Mouse (Mus musculus) testis, adult 2 months (tissue): ENCODE data around the gene Rtl10. TPM values are rescaled to one million over a fixed set of nuclear protein-coding genes. Genes with fewer than 3 reads are reported as not detected.
"Not testable (repeated sequence)": the region's sequence is repeated elsewhere in the genome, so short reads cannot be mapped to it uniquely, and the experiment has no call there.

Experiments
- H3K27ac ChIP-seq: fragments of 200-500 bp; 2 replicates; pipeline ENCODE4 v1.5.1; 2012; ENCODE audit warnings: low read depth, low read length; ENCODE audit not compliant: control insufficient read depth, insufficient read depth
- H3K27me3 ChIP-seq: fragments of 200-500 bp; 2 replicates; pipeline ENCODE4 v1.6.1; 2012; ENCODE audit warnings: mild to moderate bottlenecking, low read length, moderate library complexity; ENCODE audit not compliant: control insufficient read depth, insufficient read depth
- H3K36me3 ChIP-seq: fragments of 200-500 bp; 2 replicates; pipeline ENCODE4 v1.6.1; 2012; ENCODE audit warnings: mild to moderate bottlenecking, low read length; ENCODE audit not compliant: control insufficient read depth, insufficient read depth
- H3K4me1 ChIP-seq: fragments of 200-500 bp; 2 replicates; pipeline ENCODE4 v1.6.1; 2012; ENCODE audit warnings: low read length; ENCODE audit not compliant: control insufficient read depth, insufficient read depth
- H3K4me3 ChIP-seq: fragments of 200-500 bp; 2 replicates; pipeline ENCODE4 v1.5.1; 2012; ENCODE audit warnings: low read depth, mild to moderate bottlenecking, low read length, moderate library complexity, mixed read lengths; ENCODE audit not compliant: control insufficient read depth
- CTCF ChIP-seq: fragments of 200-500 bp; IDR thresholded peaks from 2 replicates; pipeline ENCODE4 v1.5.1; 2012; ENCODE audit warnings: low read depth, mild to moderate bottlenecking, inconsistent platforms, low read length, moderate library complexity; ENCODE audit not compliant: control insufficient read depth, insufficient read depth, insufficient replicate concordance
- POLR2A ChIP-seq: fragments of 200-500 bp; IDR thresholded peaks from 2 replicates; pipeline ENCODE4 v1.6.1; 2012; ENCODE audit warnings: low read depth, mild to moderate bottlenecking, inconsistent platforms, low read length, moderate library complexity; ENCODE audit not compliant: control insufficient read depth
- polyA plus RNA-seq: library from polyadenylated mRNA; depleted of rRNA; stranded (reverse); fragments of >200 nt; gene quantifications from 2 replicates; pipeline ENCODE4 v1.2.3, GENCODE M21; 2012; rRNA removed

Rtl10 gene
- polyA plus RNA-seq, 1 experiment: 7.0 TPM

DNA sequence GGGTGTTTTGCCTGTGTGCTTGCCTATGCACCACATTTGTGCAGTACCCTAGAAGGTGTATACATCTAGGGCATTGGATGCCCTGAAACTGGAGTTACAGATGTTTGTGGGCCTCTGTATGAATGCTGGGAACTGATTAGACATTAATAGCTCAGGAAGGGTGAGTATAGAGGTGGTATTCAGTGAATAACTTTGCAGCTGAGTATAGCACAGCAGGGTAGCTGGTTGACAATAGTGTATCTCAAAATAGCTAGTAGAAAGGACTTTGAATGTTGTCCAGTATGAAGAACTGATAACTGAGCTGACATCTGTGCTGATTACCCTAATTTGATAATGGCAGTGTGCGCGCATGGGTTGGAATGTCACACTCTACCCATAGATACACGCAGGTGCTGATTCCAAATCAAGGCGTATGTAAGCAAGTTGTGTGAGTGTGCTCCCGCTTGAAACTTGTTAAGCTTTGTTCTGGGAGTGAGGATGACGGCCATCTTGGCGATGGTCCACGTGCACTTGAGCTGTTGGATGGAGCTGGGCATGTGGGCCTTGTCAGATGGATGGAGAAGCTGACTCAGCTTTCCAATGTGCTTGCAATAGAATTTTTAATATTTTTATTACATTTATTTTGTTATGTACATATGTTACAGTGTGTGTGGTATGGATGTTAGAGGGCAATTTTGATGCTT, 25.0 kb downstream of the Rtl10 start:
- TF ChIP-seq CTCF (no peak), POLR2A (no peak)

GRCm38 (mm10) chr16:18528656-18529055, 30.0 kb downstream of the Rtl10 start:
- Histone ChIP-seq H3K27me3 (no peaks in the 10 kb centered on the region), H3K4me3 (no peak overlapping the region), H3K4me1 (no peaks in the 10 kb centered on the region), H3K27ac (no peak overlapping the region), H3K36me3 (no peaks in the 10 kb centered on the region)
- TF ChIP-seq POLR2A (no peak), CTCF (no peak)

More for the DNA sequence above, 25.0 kb downstream of the Rtl10 start:
- H3K4me3 ChIP-seq: no peak overlapping the region
- H3K27me3 ChIP-seq: no peaks in the 10 kb centered on the region
- no peak overlapping the region for H3K27ac ChIP-seq
- no peaks in the 10 kb centered on the region for H3K36me3 ChIP-seq
- H3K4me1 ChIP-seq: no peaks in the 10 kb centered on the region

GRCm38 (mm10) chr16:18533061-18533460, 34.4 kb downstream of the Rtl10 start:
- not testable (repeated sequence) for H3K27ac ChIP-seq, H3K4me3 ChIP-seq, H3K4me1 ChIP-seq, H3K27me3 ChIP-seq, H3K36me3 ChIP-seq

DNA sequence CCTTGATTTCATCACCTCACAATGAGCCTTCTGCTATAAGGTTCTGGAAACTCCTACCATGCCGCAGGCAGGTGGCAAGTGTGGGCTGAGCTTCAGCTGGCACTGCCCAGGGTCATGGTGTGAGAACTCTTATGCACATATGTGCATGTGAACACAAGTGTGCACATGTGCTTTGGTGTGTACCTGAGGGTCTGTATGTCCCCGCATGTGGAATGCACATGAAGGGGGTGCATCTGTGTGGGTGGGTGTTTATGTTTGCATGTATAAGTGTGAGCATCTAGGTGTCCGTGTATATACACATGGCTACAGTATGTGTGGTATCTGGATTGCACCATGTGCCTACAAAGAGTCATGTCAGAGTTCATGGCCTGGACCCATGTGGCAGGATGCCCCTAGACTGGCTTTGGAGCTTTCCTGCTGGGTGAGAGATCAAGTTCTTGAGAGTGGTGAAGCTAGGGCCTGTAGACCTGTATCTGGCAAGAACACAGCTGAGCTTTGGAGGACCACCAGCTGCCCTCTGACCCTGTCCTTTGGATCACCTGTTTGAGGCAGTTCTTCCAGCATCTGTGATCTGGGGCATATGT, 38.8 kb downstream of the Rtl10 start:
- TF ChIP-seq CTCF (no peak), POLR2A (no peak)
- H3K36me3 ChIP-seq: no peaks in the 10 kb centered on the region
- H3K4me1 ChIP-seq: no peaks in the 10 kb centered on the region
- no peak overlapping the region for H3K4me3 ChIP-seq
- H3K27me3 ChIP-seq: no peaks in the 10 kb centered on the region
- no peak overlapping the region for H3K27ac ChIP-seq

- no peaks in the 10 kb centered on the region for H3K36me3 ChIP-seq
- no peaks in the 10 kb centered on the region for H3K27me3 ChIP-seq
- TF ChIP-seq CTCF: no peak
- no peak overlapping the region for H3K4me3 ChIP-seq
- no peak overlapping the region for H3K27ac ChIP-seq
- no peaks in the 10 kb centered on the region for H3K4me1 ChIP-seq
These were observed 40.6 kb downstream of the Rtl10 start for GRCm38 (mm10) chr16:18539281-18539680.

GRCm38 (mm10) chr16:18543151-18543829, 44.6 kb downstream of the Rtl10 start:
- Histone ChIP-seq H3K27ac (no peak overlapping the region), H3K4me3 (no peak overlapping the region), H3K27me3 (no peaks in the 10 kb centered on the region), H3K36me3 (no peaks in the 10 kb centered on the region), H3K4me1 (peaks cover 4% of the 10 kb centered on the region)
- TF ChIP-seq POLR2A (no peak), CTCF (no peak)

GRCm38 (mm10) chr16:18547891-18548290, 49.2 kb downstream of the Rtl10 start:
- Histone ChIP-seq H3K27me3 (no peaks in the 10 kb centered on the region), H3K36me3 (no peaks in the 10 kb centered on the region), H3K4me1 (peaks cover 5% of the 10 kb centered on the region), H3K27ac (no peak overlapping the region), H3K4me3 (no peak overlapping the region)
- TF ChIP-seq CTCF (no peak), POLR2A (no peak)

Other genes with a start within 250 kb of the Rtl10 start
- gene Gm49776, start 240.6 kb upstream of the Rtl10 start, polyA plus RNA-seq: 0.38 and 0.58 TPM in 2 replicates
- 23.3 and 28.9 TPM in 2 replicates for gene Dgcr8, start 209.7 kb upstream of the Rtl10 start, polyA plus RNA-seq
- 10.9 and 11.6 TPM in 2 replicates for gene Tango2, start 150.8 kb upstream of the Rtl10 start, polyA plus RNA-seq
- 7.8 and 10.9 TPM in 2 replicates for gene Arvcf, start 150.7 kb upstream of the Rtl10 start, polyA plus RNA-seq
- 4.3 and 4.5 TPM in 2 replicates for gene Txnrd2, start 72.5 kb upstream of the Rtl10 start, polyA plus RNA-seq
- 12.2 and 20.1 TPM in 2 replicates for gene Comt, start 72.0 kb upstream of the Rtl10 start, polyA plus RNA-seq
- 71.6 and 75.5 TPM in 2 replicates for gene Gnb1l, start 188 bp upstream of the Rtl10 start, polyA plus RNA-seq
- 4.2 and 6.1 TPM in 2 replicates for gene Tbx1, start 91.8 kb downstream of the Rtl10 start, polyA plus RNA-seq
- gene Gp1bb, start 123.5 kb downstream of the Rtl10 start, polyA plus RNA-seq: 7.8 and 10.9 TPM in 2 replicates
- 9.5 and 11.6 TPM in 2 replicates for gene Gm49601, start 127.5 kb downstream of the Rtl10 start, polyA plus RNA-seq
- 62.5 and 63.0 TPM in 2 replicates for gene Sept5, start 131.1 kb downstream of the Rtl10 start, polyA plus RNA-seq